Mouse (Mus musculus): ENCODE data around the gene Kank3. TPM values are rescaled to one million over a fixed set of nuclear protein-coding genes. Genes with fewer than 3 reads are reported as not detected.

The Kank3 gene
- polyA plus RNA-seq, 1 experiment from 2014 or later = 33.5 TPM

GRCm38 (mm10) chr17:33779967-33780295 lies 30.4 kb upstream of the Kank3 start:
- Histone ChIP-seq H3K9me3 (ENCODE audit: control insufficient read depth, low read depth, low read length) (no peaks in the 10 kb centered on the region), H3K9ac (replicated peaks; ENCODE audit: low read depth, low read length) (no peak overlapping the region), H3K4me1 (ENCODE audit: control insufficient read depth, insufficient read depth, low read length) (peaks cover 38% of the 10 kb centered on the region), H3K4me3 (ENCODE audit: low read depth, low read length) (peak overlapping the region; percentile 42), H3K36me3 (ENCODE audit: control insufficient read depth, insufficient read depth, low read length) (peaks cover 8% of the 10 kb centered on the region; the same call in 1 of the 2 replicates), H3K4me2 (replicated peaks; ENCODE audit: low read depth, low read length) (peak overlapping the region; percentile 89), H3K27ac (ENCODE audit: low read length) (peak overlapping the region; percentile 89), H3K27me3 (ENCODE audit: control insufficient read depth, insufficient read depth, low read length) (no peaks in the 10 kb centered on the region)
- ATAC-seq (ENCODE audit: insufficient number of reproducible peaks, insufficient read depth, low FRiP score, low read depth) = no peak
- WGBS = 73% methylated on average over 5 of the region's 5 CpGs

DNA sequence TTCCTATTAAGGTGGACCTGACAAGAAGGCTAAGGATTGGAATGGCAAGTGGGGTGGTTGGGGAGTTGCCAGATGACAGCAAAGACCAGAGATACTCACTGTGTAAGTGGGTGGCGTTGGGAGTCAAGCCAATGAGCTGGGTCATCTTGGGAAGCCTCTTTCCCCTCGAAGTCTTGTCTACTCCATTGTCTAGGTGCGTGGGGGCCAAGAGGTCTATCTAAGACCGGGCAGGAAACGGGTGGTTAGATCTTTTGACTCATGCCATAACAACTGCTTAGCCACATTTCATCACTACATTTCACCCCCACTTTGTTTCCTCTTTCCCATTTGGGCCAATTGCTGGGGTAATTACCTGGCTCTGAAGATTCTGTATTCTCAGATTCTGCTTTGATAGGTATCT lies 29.9 kb upstream of the Kank3 start:
- 80% methylated on average over 5 of the region's 5 CpGs for WGBS
- Histone ChIP-seq H3K27ac (ENCODE audit: low read length) (peak overlapping the region; percentile 89; the same call in 1 of the 2 replicates), H3K9ac (replicated peaks; ENCODE audit: low read depth, low read length) (no peak overlapping the region; the same call in 1 of the 2 replicates), H3K9me3 (ENCODE audit: control insufficient read depth, low read depth, low read length) (no peaks in the 10 kb centered on the region), H3K4me3 (ENCODE audit: low read depth, low read length) (peak overlapping the region; percentile 42), H3K36me3 (ENCODE audit: control insufficient read depth, insufficient read depth, low read length) (peaks cover 8% of the 10 kb centered on the region; the same call in 1 of the 2 replicates), H3K4me2 (replicated peaks; ENCODE audit: low read depth, low read length) (peak overlapping the region; percentile 89), H3K27me3 (ENCODE audit: control insufficient read depth, insufficient read depth, low read length) (no peaks in the 10 kb centered on the region), H3K4me1 (ENCODE audit: control insufficient read depth, insufficient read depth, low read length) (peaks cover 38% of the 10 kb centered on the region)
- ATAC-seq (ENCODE audit: insufficient number of reproducible peaks, insufficient read depth, low FRiP score, low read depth) = no peak

- peak within 1 kb of the TSS; percentile 42 for H3K4me3 ChIP-seq (ENCODE audit: low read depth, low read length)
- ATAC-seq (ENCODE audit: insufficient number of reproducible peaks, insufficient read depth, low FRiP score, low read depth) = peak; percentile 61
- 2% methylated on average over 50 of the region's 50 CpGs for WGBS
- H3K27me3 ChIP-seq (ENCODE audit: control insufficient read depth, insufficient read depth, low read length) = no peaks in the 10 kb centered on the region
- H3K27ac ChIP-seq (ENCODE audit: low read length) = peak within 1 kb of the TSS; percentile 89
- H3K9me3 ChIP-seq (ENCODE audit: control insufficient read depth, low read depth, low read length) = no peaks in the 10 kb centered on the region
- H3K9ac ChIP-seq (replicated peaks; ENCODE audit: low read depth, low read length) = peak within 1 kb of the TSS; percentile 48; the same call in 1 of the 2 replicates
- peak within 1 kb of the TSS; percentile 89 for H3K4me2 ChIP-seq (replicated peaks; ENCODE audit: low read depth, low read length)
- H3K36me3 ChIP-seq (ENCODE audit: control insufficient read depth, insufficient read depth, low read length) = peaks cover 8% of the 10 kb centered on the region; the same call in 1 of the 2 replicates
- H3K4me1 ChIP-seq (ENCODE audit: control insufficient read depth, insufficient read depth, low read length) = peaks cover 38% of the 10 kb centered on the region
These were observed 29.0 kb upstream of the Kank3 start, which contains the start of gene Angptl4 for GRCm38 (mm10) chr17:33781124-33781977. Gene Angptl4 (minus strand): TSS chr17:33781830.

GRCm38 (mm10) chr17:33782067-33782466 lies 28.3 kb upstream of the Kank3 start:
- Histone ChIP-seq H3K4me3 (ENCODE audit: low read depth, low read length) (peak overlapping the region; percentile 42), H3K9me3 (ENCODE audit: control insufficient read depth, low read depth, low read length) (no peaks in the 10 kb centered on the region), H3K27me3 (ENCODE audit: control insufficient read depth, insufficient read depth, low read length) (no peaks in the 10 kb centered on the region), H3K27ac (ENCODE audit: low read length) (no peak overlapping the region), H3K4me2 (replicated peaks; ENCODE audit: low read depth, low read length) (peak overlapping the region; percentile 89), H3K4me1 (ENCODE audit: control insufficient read depth, insufficient read depth, low read length) (peaks cover 38% of the 10 kb centered on the region), H3K36me3 (ENCODE audit: control insufficient read depth, insufficient read depth, low read length) (peaks cover 3% of the 10 kb centered on the region; the same call in 1 of the 2 replicates), H3K9ac (replicated peaks; ENCODE audit: low read depth, low read length) (no peak overlapping the region; the same call in 1 of the 2 replicates)
- ATAC-seq (ENCODE audit: insufficient number of reproducible peaks, insufficient read depth, low FRiP score, low read depth) = no peak
- WGBS = 38% methylated on average over 4 of the region's 4 CpGs

- H3K4me3 ChIP-seq (ENCODE audit: low read depth, low read length) = no peak overlapping the region
- no peaks in the 10 kb centered on the region for H3K27me3 ChIP-seq (ENCODE audit: control insufficient read depth, insufficient read depth, low read length)
- H3K36me3 ChIP-seq (ENCODE audit: control insufficient read depth, insufficient read depth, low read length) = no peaks in the 10 kb centered on the region
- no peak for ATAC-seq (ENCODE audit: insufficient number of reproducible peaks, insufficient read depth, low FRiP score, low read depth)
- no peak overlapping the region for H3K4me2 ChIP-seq (replicated peaks; ENCODE audit: low read depth, low read length)
- H3K9ac ChIP-seq (replicated peaks; ENCODE audit: low read depth, low read length) = no peak overlapping the region
- H3K9me3 ChIP-seq (ENCODE audit: control insufficient read depth, low read depth, low read length) = no peaks in the 10 kb centered on the region
- peaks cover 38% of the 10 kb centered on the region for H3K4me1 ChIP-seq (ENCODE audit: control insufficient read depth, insufficient read depth, low read length)
- H3K27ac ChIP-seq (ENCODE audit: low read length) = peak overlapping the region; percentile 62
These were observed 26.9 kb upstream of the Kank3 start for GRCm38 (mm10) chr17:33783408-33783807.

GRCm38 (mm10) chr17:33784939-33785338 lies 25.4 kb upstream of the Kank3 start:
- Histone ChIP-seq H3K4me2 (replicated peaks; ENCODE audit: low read depth, low read length) (no peak overlapping the region), H3K27ac (ENCODE audit: low read length) (no peak overlapping the region), H3K27me3 (ENCODE audit: control insufficient read depth, insufficient read depth, low read length) (no peaks in the 10 kb centered on the region), H3K9me3 (ENCODE audit: control insufficient read depth, low read depth, low read length) (no peaks in the 10 kb centered on the region), H3K4me1 (ENCODE audit: control insufficient read depth, insufficient read depth, low read length) (peaks cover 27% of the 10 kb centered on the region), H3K36me3 (ENCODE audit: control insufficient read depth, insufficient read depth, low read length) (no peaks in the 10 kb centered on the region), H3K9ac (replicated peaks; ENCODE audit: low read depth, low read length) (no peak overlapping the region), H3K4me3 (ENCODE audit: low read depth, low read length) (no peak overlapping the region)
- no peak for ATAC-seq (ENCODE audit: insufficient number of reproducible peaks, insufficient read depth, low FRiP score, low read depth)
- WGBS = 89% methylated on average over 2 of the region's 2 CpGs

DNA sequence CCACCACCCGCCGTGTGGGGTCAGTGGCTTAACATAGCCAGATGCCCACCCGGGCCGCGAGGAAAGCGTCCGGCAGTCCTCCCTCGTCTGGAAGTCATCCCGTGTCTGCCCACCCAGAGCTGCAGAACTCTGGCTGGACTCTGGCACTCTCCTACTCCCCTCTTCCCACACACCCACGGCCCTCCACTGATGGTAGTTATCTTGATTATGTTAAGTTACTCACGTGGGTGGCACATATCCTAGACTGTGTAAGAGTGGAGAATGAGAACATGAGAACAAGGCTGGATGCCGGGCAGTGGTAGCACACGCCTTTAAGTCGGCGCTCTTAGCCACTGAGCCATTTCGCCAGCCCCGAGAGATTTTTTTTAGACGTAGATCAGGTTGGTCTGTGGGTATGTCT lies 23.9 kb upstream of the Kank3 start:
- 86% methylated on average over 18 of the region's 18 CpGs for WGBS
- no peaks in the 10 kb centered on the region for H3K27me3 ChIP-seq (ENCODE audit: control insufficient read depth, insufficient read depth, low read length)
- H3K9me3 ChIP-seq (ENCODE audit: control insufficient read depth, low read depth, low read length) = no peaks in the 10 kb centered on the region
- no peak overlapping the region for H3K9ac ChIP-seq (replicated peaks; ENCODE audit: low read depth, low read length)
- H3K4me1 ChIP-seq (ENCODE audit: control insufficient read depth, insufficient read depth, low read length) = peaks cover 15% of the 10 kb centered on the region
- H3K4me3 ChIP-seq (ENCODE audit: low read depth, low read length) = no peak overlapping the region
- H3K27ac ChIP-seq (ENCODE audit: low read length) = no peak overlapping the region
- no peaks in the 10 kb centered on the region for H3K36me3 ChIP-seq (ENCODE audit: control insufficient read depth, insufficient read depth, low read length)
- no peak overlapping the region for H3K4me2 ChIP-seq (replicated peaks; ENCODE audit: low read depth, low read length)
- no peak for ATAC-seq (ENCODE audit: insufficient number of reproducible peaks, insufficient read depth, low FRiP score, low read depth)

DNA sequence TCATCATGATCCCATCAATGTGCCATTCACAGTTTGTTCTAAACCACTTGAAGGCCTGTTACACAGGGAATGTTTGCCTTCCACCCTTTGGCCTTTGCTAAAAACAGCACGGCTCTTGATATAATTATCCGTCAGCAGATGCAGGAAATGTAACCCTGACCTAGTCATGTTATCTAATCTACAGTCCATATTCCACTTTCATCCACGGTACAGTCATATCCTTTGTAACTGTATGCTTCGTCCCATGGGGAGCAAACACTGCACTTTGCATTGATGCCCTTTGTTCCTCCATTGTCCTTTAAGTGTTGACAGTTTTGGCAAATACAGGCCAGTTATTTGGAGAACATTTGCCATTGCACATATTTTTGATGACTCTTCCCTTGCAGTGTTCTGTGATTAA lies 21.6 kb upstream of the Kank3 start:
- no peaks in the 10 kb centered on the region for H3K9me3 ChIP-seq (ENCODE audit: control insufficient read depth, low read depth, low read length)
- WGBS = 50% methylated on average over 4 of the region's 4 CpGs
- no peak overlapping the region for H3K27ac ChIP-seq (ENCODE audit: low read length)
- no peak overlapping the region for H3K4me3 ChIP-seq (ENCODE audit: low read depth, low read length)
- no peaks in the 10 kb centered on the region for H3K27me3 ChIP-seq (ENCODE audit: control insufficient read depth, insufficient read depth, low read length)
- H3K4me2 ChIP-seq (replicated peaks; ENCODE audit: low read depth, low read length) = no peak overlapping the region
- H3K36me3 ChIP-seq (ENCODE audit: control insufficient read depth, insufficient read depth, low read length) = no peaks in the 10 kb centered on the region
- no peak for ATAC-seq (ENCODE audit: insufficient number of reproducible peaks, insufficient read depth, low FRiP score, low read depth)
- H3K9ac ChIP-seq (replicated peaks; ENCODE audit: low read depth, low read length) = no peak overlapping the region
- H3K4me1 ChIP-seq (ENCODE audit: control insufficient read depth, insufficient read depth, low read length) = no peaks in the 10 kb centered on the region
